Mouse (Mus musculus) gastrocnemius, adult 18-20 months (tissue): ENCODE measurements around the gene Pde6d. TPM values are rescaled to one million over a fixed set of nuclear protein-coding genes. Genes with fewer than 3 reads are reported as not detected.
"Not testable (repeated sequence)": the region's sequence is repeated elsewhere in the genome, so short reads cannot be mapped to it uniquely, and the experiment has no call there.

ENCODE experiments used
- DNase-seq: peaks from one replicate; pipeline ENCODE4 v3.0.0; 2021; ENCODE audit warnings: low spot score
- total RNA-seq, 2 experiments: library from RNA; stranded (reverse); gene quantifications; 2 replicates each; pipeline ENCODE4 v1.2.3; 2021

Gene Pde6d
- total RNA-seq, 2 experiments from 2014 or later = 27.5 to 29.3 TPM

DNA sequence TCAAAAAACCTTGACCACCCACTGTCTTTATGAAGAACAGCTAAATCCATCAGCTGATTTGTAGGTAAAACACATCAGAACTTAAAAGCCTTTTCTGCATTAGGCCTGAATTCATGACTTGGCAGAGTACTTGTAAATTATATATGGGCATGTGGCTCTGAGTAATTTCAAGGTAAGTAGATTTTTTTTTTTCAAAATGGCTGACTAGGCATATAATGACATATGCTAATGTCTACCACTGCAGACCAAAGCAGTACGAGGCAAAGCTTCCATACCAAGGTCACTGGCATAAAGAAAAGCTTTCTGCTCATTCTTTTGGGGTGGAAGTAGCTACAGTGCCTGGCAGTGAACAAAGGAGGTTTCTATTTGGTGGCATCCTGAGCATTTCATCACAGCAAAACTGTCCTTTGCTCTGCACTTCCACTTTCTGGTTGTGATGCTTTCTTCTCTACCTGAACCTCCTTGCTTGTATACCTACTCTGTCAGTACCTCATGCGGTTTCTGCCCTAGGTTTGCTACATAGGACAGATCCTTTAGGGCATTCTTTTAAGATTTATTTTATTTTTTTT is 13.1 kb downstream of the Pde6d start:
- DNase-seq = no peak

DNA sequence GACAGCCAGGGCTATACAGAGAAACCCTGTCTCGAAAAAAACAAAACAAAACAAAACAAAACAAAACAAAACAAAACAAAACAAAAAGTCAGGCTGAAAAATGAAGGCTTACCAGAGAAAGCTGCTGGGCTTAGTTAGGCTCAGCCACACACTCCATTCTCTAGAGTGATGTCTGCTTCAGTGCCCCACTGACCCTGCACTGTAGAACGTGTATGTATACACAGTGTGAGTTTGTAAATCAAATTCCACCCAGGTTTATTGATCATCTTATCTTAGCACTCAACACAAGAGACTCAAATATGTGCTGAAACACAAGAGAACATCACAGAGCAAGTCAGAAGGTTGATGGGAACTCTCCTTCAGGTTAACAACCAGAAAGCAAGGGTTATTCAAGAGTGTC is 14.0 kb downstream of the Pde6d start:
- DNase-seq = no peak

DNA sequence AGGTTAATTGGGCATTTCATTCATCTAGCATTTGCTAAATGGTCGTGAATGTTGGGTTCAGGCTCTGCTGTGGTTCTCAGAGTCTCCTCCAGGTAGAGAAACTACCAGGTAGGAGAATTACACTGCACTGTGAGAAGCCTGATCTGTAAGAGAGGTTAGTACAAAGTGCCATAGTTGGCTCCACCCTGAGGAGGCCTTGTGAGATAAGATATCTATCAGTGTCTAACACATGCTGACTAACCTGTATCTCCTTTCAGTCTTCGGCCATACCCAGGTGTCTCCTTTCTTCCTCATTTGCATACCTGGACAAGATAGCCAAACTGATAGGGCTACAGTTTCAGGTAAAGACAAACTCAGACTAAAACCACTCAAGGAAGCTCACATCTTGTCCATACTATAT is 19.8 kb downstream of the Pde6d start:
- no peak for DNase-seq

DNA sequence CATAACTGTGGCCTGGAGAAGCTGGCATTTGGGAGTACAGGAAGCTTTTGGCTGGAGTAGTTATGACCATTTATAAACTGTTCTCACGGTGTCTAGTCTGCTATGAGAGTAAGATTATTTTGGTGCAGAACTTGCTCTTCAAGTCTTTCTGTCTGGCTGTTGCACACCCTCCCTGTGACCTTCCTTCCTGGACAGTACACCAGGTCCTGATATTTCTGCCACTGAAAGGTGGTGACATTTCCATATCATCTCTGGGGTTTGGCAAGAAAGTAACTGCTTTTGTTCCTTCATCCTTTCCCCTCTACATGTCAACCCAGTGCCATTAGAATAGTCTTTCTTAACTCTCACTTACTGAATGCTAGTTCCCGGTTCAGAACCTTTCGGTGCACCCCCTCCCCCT is 23.2 kb downstream of the Pde6d start:
- DNase-seq = no peak

DNA sequence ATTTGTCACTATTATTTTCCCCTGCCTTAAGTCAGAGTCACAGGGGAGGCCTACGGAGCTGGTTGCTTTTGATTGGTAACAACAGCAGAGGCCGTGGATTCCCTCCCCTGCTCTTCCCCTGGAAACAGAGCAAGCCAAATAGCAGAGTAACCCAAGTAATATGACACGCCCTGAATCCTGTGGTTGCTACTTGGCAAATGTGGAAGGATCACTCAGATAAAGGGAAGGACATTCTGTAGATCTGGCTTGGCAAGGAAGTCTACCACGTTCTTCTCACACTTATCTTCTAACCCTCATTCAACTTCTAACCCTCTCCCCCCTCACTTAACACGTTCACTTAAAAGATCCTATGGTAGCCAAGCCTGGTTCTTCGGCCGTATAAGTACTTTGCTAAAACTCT is 24.6 kb downstream of the Pde6d start:
- DNase-seq = peak; percentile 48

DNA sequence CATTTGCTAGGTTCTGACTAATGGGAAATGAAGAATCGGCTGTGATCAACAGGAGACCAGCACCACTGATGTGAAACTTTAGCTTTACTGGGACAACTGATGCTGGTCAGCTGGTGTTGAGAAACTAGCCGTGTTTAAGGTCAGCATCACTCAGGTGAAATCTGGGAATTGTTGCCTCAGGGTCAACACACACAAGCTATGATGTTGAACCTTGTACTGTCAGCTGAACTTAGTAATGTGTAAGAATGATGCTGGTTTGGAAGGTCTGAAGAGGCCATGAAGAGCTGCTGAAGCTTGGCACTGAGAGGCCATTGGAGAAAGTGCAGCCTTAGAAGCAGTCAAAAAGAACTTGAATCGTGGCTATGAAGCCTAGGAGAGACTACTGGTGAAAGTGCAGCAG is 26.8 kb downstream of the Pde6d start:
- DNase-seq = no peak

DNA sequence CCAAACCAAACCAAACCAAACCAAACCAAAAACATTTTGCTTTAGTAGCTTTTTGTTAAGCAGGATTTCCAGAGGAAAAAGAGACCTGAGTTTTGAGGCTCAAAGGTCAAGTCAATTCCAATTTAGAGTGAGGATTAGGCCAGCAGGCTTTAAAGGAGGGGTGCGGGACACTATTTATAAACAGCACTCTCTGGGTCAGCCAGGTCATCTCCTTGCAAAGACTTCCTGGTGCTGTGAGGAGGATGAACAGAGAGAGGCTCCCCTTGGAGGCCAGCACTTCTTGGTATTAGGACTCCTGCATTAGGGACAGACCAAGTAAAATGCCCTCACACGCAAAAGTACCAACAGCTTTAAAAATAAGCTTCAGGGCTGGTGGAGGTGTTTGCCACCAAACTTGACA is 30.6 kb downstream of the Pde6d start:
- DNase-seq = no peak

DNA sequence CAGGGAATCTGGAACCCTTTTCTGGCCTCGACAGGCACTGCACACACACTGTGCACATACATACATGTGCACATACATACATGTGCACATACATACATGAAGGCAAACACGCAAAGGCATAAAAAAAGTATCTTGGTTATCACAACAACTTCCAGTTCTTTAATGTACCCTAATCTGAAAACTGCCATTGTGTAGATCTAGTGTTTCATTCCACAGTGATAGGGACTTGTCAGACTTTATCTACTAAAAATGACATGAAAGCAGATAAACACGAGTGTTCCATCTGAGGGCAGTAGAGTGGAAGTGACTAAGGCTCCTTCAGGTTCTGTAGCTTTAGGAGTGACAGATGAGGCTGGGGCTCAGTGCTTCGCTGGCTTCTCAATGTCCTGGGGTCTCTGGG is 31.1 kb downstream of the Pde6d start:
- no peak for DNase-seq

DNA sequence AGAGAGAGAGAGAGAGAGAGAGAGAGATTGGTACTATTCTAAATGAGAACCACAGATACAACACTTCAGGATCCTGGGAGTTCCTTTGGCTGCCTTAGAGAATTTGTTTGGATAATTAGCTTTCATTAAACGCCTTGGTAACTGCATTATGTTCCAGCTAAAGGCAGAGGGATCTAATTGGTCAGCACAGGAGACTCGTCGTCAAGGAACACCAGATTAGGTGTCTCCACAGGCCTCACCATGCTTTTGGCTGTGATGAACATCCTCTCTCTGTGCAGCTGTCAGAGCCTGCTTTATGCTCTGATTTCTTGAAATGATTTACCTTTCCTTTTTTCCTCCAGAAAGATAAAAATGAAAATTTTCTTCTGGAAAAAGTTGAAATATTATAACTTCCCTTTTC is 35.6 kb downstream of the Pde6d start:
- no peak for DNase-seq

DNA sequence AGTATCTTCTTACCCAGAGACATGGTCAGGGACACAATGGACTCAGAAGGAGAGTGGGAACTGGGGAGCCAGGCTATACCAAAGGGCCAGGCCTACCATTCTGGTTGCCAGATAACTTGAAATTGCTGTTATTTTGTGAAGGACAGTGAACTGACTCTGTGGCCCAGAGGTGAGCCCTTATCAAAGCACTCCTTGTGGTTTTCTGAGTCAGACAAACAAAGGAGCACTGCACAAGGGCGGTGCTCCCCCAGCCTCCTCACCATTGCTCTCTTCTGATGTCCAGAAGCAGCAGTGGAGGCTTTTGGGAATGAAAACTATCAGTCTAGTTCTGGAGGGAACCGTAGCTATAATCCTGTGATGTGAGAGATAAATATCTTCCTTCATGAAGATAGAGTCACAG is 39.8 kb downstream of the Pde6d start:
- DNase-seq = no peak

DNA sequence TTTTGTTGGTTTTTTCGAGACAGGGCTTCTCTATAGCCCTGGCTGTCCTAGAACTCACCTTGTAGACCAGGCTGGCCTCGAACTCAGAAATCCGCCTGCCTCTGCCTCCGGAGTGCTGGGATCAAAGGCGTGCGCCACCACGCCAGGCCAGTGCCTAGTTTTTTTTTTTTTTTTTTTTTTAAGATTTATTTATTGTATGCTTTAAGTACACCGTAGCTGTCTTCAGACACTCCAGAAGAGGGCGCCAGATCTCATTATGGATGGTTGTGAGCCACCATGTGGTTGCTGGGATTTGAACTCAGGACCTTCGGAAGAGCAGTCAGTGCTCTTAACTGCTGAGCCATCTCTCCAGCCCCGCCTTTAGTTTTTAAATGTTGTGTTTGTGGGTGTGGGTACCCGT is 42.8 kb downstream of the Pde6d start:
- DNase-seq = not testable (repeated sequence)

DNA sequence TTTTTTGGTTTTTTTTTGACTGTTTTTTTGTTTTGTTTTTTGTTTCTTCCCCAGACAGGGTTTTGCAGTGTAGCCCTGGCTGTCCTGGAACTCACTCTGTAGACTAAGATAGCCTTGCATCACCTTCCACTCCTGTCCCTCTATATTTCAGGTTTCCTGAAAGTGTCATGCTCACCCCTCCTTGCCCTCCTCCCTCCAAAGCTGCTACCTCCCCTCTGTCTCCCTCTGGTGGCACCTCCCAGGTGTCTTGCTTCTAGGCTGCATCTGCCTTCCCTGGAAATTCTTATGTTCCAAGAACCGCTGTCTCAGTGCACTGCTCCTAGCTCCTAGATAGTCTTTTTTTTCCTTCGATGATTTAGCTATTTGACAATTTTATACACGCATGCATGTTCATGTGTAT is 44.0 kb downstream of the Pde6d start:
- no peak for DNase-seq

DNA sequence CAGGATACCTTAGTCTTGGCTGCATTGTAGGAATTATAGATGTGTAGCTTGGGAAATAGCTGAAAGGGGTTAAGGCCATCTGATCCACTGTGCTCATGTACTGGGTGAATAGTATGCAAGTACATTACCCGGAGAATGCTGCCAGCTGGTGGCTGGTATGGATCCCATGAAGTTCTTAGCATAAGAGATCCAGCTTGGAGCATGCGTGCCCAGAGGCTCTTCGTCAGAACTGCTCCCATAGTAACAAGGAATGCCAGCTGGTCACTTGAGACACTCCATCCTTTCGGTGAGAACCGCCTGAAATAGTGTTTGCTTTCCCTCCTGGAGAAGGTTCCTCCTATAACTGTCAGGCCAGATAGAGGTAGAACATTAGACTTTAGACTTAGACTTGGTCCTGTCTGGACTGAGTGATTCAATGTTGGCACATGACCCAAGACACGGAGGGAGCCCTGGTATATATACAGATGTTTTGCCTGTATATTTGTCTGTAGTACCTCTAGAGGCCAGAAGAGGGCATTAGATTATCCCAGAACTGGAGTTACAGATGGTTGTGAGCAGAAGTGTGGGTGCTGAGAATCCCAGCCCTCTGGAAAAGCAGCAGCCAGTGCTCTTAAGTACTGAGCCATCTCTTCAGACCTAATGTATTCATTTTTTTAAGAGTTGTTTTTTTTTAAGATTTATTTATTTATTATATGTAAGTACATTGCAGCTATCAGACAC is 48.9 kb downstream of the Pde6d start:
- DNase-seq = no peak

DNA sequence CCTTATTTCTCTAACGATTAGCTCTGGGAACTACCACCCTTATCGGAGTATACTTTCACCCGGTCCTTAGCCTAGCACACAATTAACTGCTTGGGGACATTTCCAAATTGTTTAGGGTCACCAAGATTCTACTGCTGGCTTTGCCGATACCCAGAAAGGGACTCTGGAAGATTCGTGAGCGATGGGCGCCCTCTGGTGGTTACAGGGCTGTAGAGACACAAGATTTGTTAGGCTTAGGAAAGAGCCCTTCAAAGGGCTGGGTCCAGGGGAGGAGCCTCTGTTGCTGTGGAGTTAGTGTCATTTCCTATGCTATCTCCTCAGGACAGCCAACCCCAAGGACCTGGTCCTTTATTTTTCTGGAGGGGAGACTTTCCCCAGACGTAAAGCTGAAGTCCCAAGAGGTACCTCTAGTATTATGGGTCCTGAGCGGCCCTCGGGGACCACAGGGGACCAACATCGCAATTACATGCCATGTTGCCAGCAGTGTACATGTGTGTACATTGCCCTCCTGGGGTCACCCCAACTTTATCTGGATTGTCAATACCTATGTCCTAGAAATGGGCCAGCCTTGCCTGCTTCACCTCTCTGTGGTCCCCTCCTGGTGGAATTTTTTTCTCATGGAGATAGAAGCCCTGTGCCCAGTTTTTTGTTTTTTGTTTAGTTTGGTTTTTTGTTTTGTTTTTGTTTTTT is 49.9 kb downstream of the Pde6d start:
- peak; percentile 95 for DNase-seq

DNA sequence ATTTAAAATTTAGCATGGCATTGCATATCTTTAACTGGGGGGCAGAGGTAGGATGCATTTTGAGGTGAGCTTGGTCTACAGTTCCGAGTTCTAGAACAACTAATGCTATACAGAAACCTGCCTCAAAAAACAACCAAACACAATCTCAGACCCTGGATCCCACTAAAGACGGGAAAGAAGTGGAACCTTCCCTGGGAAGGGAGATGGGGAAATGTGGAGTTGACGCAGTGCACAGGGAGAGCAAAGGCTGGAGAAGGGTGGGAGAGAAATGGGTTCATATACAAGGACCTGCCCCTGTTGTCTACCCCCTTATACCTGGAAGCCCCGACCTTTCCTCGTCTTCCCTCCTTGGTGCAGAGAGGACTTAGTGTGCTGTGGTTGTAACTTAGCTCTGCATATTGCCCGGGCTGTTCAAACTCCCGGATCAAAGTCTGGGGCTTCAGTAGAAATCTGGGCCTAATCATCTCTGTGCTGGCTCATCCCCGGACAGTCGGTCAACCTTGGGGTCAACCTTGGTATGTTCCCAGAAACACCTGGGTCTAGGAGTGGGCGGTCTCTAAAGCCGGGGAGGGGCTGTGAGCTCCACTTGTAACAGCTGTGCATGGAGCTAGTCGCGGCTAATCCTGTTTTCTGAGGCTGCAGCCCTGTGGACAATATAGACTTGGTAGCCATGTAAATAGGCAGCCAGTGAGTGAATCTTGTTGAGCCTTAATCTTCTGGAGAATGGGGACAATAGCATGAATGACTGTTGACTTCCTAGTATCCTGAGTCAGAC is 50.7 kb downstream of the Pde6d start:
- DNase-seq = no peak

DNA sequence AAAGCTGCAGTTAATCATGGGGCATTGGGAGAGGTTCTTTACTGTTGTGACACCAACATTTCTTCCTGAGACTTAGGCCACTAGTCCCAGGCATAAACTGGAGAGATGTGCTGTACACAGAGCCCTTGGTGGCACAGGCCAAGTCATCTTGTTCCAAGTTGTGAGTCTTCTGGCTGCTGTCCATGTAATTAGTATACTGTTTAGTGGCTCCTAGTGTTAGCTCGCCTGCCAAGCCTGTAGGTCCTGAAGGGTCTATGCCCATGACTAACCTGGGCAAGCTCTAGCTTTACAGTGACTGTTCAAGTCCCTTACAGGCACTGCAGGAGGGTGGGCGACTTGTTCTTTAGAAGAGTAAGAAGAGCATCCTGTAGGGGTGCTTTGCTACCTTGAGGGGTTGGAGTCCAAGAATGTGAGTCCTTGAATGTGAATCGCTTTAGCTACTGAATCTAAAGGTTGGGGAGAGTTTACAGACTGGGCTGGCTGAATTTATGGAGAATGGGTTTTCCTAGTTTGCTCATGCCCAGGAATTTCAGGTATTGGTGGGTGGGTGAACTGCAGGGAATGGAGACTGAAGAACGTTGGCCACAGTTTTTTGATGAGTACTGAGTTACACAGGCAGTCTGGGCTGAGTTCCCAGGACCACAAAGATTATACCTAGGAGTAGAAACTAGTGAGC is 51.4 kb downstream of the Pde6d start:
- DNase-seq = peak; percentile 24

DNA sequence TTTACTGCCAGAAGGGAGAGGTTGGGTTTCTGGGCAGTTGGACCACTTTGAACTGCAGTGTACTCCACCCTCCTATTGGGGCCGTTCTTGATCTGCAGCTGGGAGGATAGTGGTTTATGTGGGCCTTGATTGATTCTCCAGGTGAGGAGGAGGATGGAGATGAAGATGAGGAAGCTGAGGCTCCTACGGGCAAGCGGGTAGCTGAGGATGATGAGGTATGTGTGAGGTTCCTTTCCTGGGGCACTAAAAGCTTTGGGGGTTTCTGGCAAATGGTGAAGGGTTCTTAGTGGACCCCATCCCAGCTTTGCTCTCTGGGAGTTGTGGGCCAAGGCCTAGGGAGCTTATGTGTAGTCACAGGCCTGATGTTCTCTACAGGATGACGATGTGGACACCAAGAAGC is 52.8 kb downstream of the Pde6d start:
- no peak for DNase-seq

DNA sequence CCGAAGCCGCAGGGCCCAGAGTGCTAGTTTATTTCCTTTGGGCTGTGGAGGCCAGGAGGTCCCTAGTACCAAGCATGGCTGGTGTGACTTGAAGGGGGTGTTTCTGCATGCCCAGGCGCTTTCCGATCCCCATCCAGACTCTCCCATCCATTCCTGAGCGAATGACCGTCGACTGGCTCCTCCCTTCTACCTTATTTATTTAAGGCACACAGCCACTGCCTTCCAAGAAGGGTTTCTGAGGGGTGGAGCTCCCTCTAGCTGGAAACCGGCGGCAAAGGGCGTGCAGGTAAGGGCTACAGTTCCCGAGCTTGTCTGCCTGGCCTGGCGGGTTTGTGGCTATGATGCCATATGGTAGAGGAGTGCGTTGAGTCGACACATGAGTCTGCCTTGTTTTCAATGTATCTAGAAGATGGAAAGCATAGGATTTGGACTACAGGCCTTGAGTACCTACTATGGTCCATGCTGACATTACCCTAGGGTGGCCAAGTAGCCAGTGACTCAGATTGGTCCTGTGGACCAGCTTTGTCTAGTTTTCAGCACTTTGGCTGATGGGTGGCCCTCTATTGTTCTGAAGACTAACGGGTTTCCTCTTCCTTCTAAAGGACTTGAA is 53.8 kb downstream of the Pde6d start:
- DNase-seq = peak; percentile 50

DNA sequence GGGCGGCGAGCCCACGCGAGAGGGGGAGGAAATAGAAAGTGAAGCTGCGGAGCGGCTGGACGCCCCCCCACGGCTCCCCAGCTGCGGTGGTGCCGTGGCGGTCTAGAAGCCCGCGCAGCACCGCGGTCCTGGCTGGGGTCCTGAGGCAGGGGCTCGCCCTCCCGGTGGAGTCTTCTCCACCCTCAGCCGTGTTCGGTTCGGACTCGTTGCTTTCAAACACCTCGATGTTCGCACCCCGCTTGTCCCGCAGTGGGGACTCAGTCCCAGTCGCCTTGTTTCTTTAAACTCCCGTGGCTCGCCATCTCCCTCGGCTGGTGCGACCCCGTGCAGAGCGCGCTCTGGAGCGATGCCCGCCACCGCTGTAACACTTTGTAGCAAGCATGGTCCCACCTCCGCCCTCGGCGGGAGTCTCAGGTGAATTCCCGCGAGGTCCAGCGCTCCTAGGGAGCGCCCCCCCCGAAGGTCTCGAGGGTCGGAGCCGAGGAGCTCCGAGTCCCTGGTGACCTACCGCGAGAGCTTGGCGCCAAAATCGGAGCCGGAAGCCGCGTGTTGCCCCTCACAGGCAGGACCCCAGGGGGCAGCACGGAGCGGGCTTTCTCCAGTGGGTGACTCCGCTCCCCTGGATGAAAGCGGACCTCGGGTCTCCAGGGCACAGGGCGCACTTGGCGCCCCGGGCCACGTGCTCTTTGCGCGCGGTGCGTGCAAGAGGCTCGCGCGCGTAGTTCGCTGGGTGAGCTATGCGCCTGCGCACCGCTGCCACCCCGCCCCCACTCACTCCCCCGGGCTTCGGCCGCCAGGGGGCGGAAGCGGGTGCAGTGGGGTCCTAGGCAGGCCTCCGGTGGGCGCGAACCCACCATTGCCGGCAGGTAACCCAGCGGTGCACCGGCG is 54.6 kb downstream of the Pde6d start:
- DNase-seq = peak; percentile 88
